32 mouse cellular contexts compared by ENCODE assay signal in genomic region chr2:4832166-4832565, GRCm38 (mm10). TPM values are rescaled to one million over a fixed set of nuclear protein-coding genes. Genes with fewer than 3 reads are reported as not detected.
DNase-seq lines count a peak whose midpoint lies in the region; ATAC-seq and TF ChIP-seq lines count a peak whose summit lies in the region.
"Had no signal": no experiment of that assay in that cellular context is flagged by ENCODE, and none has a peak within 500 bp of the region (broad histone marks: within the 10 kb centered on the region; RNA-seq: fewer than 3 reads in every experiment).

No protein-coding gene starts in this region.

- H3K4me2 ChIP-seq in lung, embryonic 14.5 days = no peak overlapping the region
- H3K4me2 ChIP-seq: embryonic facial prominence, embryonic 12.5 days; forebrain, embryonic 15.5 days; heart, embryonic 13.5 days; hindbrain, embryonic 14.5 days; limb, embryonic 15.5 days; liver, embryonic 13.5 days; lung, embryonic 15.5 days; midbrain, embryonic 13.5 days; neural tube, embryonic 15.5 days; stomach, embryonic 15.5 days had no signal

- H3K27me3 ChIP-seq in lung, embryonic 14.5 days (ENCODE audit: insufficient read depth, low read length) = no peaks in the 10 kb centered on the region
- H3K27me3 ChIP-seq: embryonic facial prominence, embryonic 12.5 days; forebrain, embryonic 15.5 days; limb, embryonic 15.5 days; liver, embryonic 13.5 days; lung, embryonic 15.5 days; midbrain, embryonic 13.5 days; neural tube, embryonic 15.5 days; stomach, embryonic 15.5 days had no signal

- H3K27ac ChIP-seq in lung, embryonic 14.5 days (ENCODE audit: low read depth) = no peak overlapping the region
- H3K27ac ChIP-seq: embryonic facial prominence, embryonic 12.5 days; forebrain, embryonic 10.5 days; forebrain, embryonic 15.5 days; gastrocnemius, adult 2 months; heart, embryonic 13.5 days; hindbrain, embryonic 14.5 days; limb, embryonic 10.5 days; limb, embryonic 15.5 days; liver, embryonic 13.5 days; lung, embryonic 15.5 days; midbrain, embryonic 13.5 days; neural tube, embryonic 15.5 days; stomach, embryonic 15.5 days had no signal

- H3K4me1 ChIP-seq in lung, embryonic 14.5 days (ENCODE audit: insufficient read depth) = peaks cover 7% of the 10 kb centered on the region
- H3K4me1 ChIP-seq: embryonic facial prominence, embryonic 12.5 days; forebrain, embryonic 15.5 days; heart, embryonic 13.5 days; limb, embryonic 15.5 days had no signal

- 0 out of 2 replicates have a peak, but pooled peaks have one; percentile 21 for ATAC-seq in common myeloid progenitor, adult 5-6 weeks (replicated peaks; ENCODE audit: low read depth, poor library complexity, severe bottlenecking)
- no peak for ATAC-seq in lung, embryonic 14.5 days (ENCODE audit: insufficient read depth)
- ATAC-seq: forebrain, embryonic 15.5 days; midbrain, embryonic 13.5 days had no signal

- WGBS in lung, embryonic 14.5 days = 60% methylated on average over 4 of the region's 4 CpGs

- H3K36me3 ChIP-seq in lung, embryonic 14.5 days (ENCODE audit: insufficient read depth) = no peaks in the 10 kb centered on the region
- H3K36me3 ChIP-seq: embryonic facial prominence, embryonic 12.5 days; forebrain, embryonic 10.5 days; forebrain, embryonic 15.5 days; heart, embryonic 13.5 days; limb, embryonic 10.5 days; limb, embryonic 15.5 days; liver, embryonic 13.5 days; lung, embryonic 15.5 days; midbrain, embryonic 13.5 days; neural tube, embryonic 15.5 days; stomach, embryonic 15.5 days had no signal

- no peak overlapping the region for H3K9ac ChIP-seq in lung, embryonic 14.5 days
- H3K9ac ChIP-seq: embryonic facial prominence, embryonic 12.5 days; forebrain, embryonic 15.5 days; heart, embryonic 13.5 days; hindbrain, embryonic 14.5 days; limb, embryonic 15.5 days; liver, embryonic 13.5 days; lung, embryonic 15.5 days; midbrain, embryonic 13.5 days; neural tube, embryonic 15.5 days; stomach, embryonic 15.5 days had no signal

- no peak for TF ChIP-seq CTCF in lung, embryonic 14.5 days (IDR thresholded peaks at IDR 0.05; ENCODE audit: low read depth)

- H3K4me3 ChIP-seq in lung, embryonic 14.5 days (ENCODE audit: low read depth, low read length) = no peak overlapping the region
- H3K4me3 ChIP-seq: embryonic facial prominence, embryonic 12.5 days; forebrain, embryonic 10.5 days; forebrain, embryonic 15.5 days; gastrocnemius, adult 2 months; heart, embryonic 13.5 days; limb, embryonic 10.5 days; limb, embryonic 15.5 days; liver, embryonic 13.5 days; lung, embryonic 15.5 days; midbrain, embryonic 13.5 days; neural tube, embryonic 15.5 days; stomach, embryonic 15.5 days had no signal

- peak; percentile 23 for DNase-seq in 3T3-L1 (ENCODE audit: low read depth, low spot score)
- DNase-seq in lung, embryonic 14.5 days = peak; percentile 20
- peak; percentile 76 for DNase-seq in lung, postnatal 36 days
- no peak for DNase-seq in kidney, postnatal 25 days
- DNase-seq in thymus, adult 18-20 months = no peak
- no peak for DNase-seq in testis, postnatal 10 days (ENCODE audit: low spot score)
- DNase-seq: adrenal gland, adult 2 months; adrenal gland, postnatal 36 days; cerebellum, adult 2 months; cerebellum, postnatal 25 days; embryo, embryonic 11 days; gastrocnemius, adult 2 months; gastrocnemius, postnatal 36 days; heart, postnatal 10 days; kidney, adult 2 months; layer of hippocampus, postnatal 36 days; retina, postnatal 1 day; right cerebral cortex, postnatal 25 days; thymus, postnatal 36 days had no signal

- H3K9me3 ChIP-seq in lung, embryonic 14.5 days (ENCODE audit: low read depth, low read length) = no peaks in the 10 kb centered on the region
- H3K9me3 ChIP-seq: embryonic facial prominence, embryonic 12.5 days; forebrain, embryonic 10.5 days; forebrain, embryonic 15.5 days; heart, embryonic 13.5 days; limb, embryonic 10.5 days; limb, embryonic 15.5 days; liver, embryonic 13.5 days; lung, embryonic 15.5 days; midbrain, embryonic 13.5 days; neural tube, embryonic 15.5 days; stomach, embryonic 15.5 days had no signal

RNA-seq across cellular contexts. Expression of gene Sephs1, which starts 49.2 kb away (rescaled TPM):
- 36.6 and 48.2 TPM in 2 replicates for total RNA-seq in common myeloid progenitor, adult 5-6 weeks (2017)
- polyA plus RNA-seq in lung, embryonic 14.5 days (2014; fragmentation: Nextera tagmentation; extraction: Ambion mirVana) = 128 and 130 TPM in 2 replicates

Comparison
In these comparisons a context has a peak if more than half of its experiments do, and no peak if none do; other contexts are left out.
1. DNase-seq: peak in 3T3-L1 (single experiment), lung, embryonic 14.5 days (single experiment) and lung, postnatal 36 days (single experiment); none in kidney, postnatal 25 days (0 of 2), thymus, adult 18-20 months (0 of 2) and testis, postnatal 10 days (single experiment).